Mouse (Mus musculus) left cerebral cortex, postnatal 25 days (tissue): Measurements from ENCODE around the gene Gatc. TPM values are rescaled to one million over a fixed set of nuclear protein-coding genes. Genes with fewer than 3 reads are reported as not detected.
A peak's percentile ranks its signal among the peaks of the same experiment; 100 is the strongest.
"Not testable (repeated sequence)": the region's sequence is repeated elsewhere in the genome, so short reads cannot be mapped to it uniquely, and the experiment has no call there.

Source experiments
- DNase-seq, 2 experiments: peaks; one replicate each; pipeline ENCODE4 v3.0.0; 2022; ENCODE audit warnings: low spot score in 2 of 2, mixed read lengths in 1 of 2
- intact Hi-C: fragments of 180-260 bp; cut with DNase I; formaldehyde crosslinking; loops from one replicate; pipeline ENCODE4 v1.15.1; 2025
- total RNA-seq, 2 experiments: library from RNA; stranded (reverse); gene quantifications; 2 replicates each; pipeline ENCODE4 v1.2.3; 2021

Gatc gene
- 10 to 100 TPM; 19.9 to 20.9 TPM for total RNA-seq

GRCm38 (mm10) chr5:115340577-115341313 is at the start of gene Gatc, which contains the start of gene Triap1:
Gene Gatc, minus strand, starts transcription at chr5:115341178.
Gene Triap1, plus strand, starts transcription at chr5:115341225.
- intact Hi-C loops: loop anchor here (2.0 kb wide), 1 partner anchor 40 kb away; the partner anchor contains the start of gene Dynll1
- peak; percentile 89 to 90 for DNase-seq

- intact Hi-C loops, DNase-seq: not testable (repeated sequence)
These were observed 37.9 kb upstream of the Gatc start for GRCm38 (mm10) chr5:115378882-115379281.

GRCm38 (mm10) chr5:115375436-115375835 is 34.5 kb upstream of the Gatc start:
- intact Hi-C loops: no loop called here
- no peak for DNase-seq

GRCm38 (mm10) chr5:115374204-115374820 is 33.3 kb upstream of the Gatc start:
- DNase-seq: no peak
- intact Hi-C loops: no loop called here

- intact Hi-C loops: no loop called here
- peak in 1 of 2 experiments; percentile 18 for DNase-seq
These were observed 32.6 kb upstream of the Gatc start for GRCm38 (mm10) chr5:115373441-115374203.

- DNase-seq: no peak
- intact Hi-C loops: no loop called here
These were observed 30.8 kb upstream of the Gatc start for GRCm38 (mm10) chr5:115371736-115372135.

- intact Hi-C loops: no loop called here
- DNase-seq: no peak
These were observed 23.8 kb upstream of the Gatc start for GRCm38 (mm10) chr5:115364782-115365181.

- intact Hi-C loops: no loop called here
These were observed 22.1 kb upstream of the Gatc start for GRCm38 (mm10) chr5:115362819-115363714.

GRCm38 (mm10) chr5:115362216-115362615 is 21.2 kb upstream of the Gatc start:
- intact Hi-C loops: no loop called here
- DNase-seq: peak in 1 of 2 experiments; percentile 24

More at GRCm38 (mm10) chr5:115362819-115363714, 22.1 kb upstream of the Gatc start:
- peak; percentile 59 to 94 for DNase-seq

- intact Hi-C loops: loop anchor here (1.0 kb wide), 1 partner anchor 81 kb away; no protein-coding TSS in a partner anchor
- DNase-seq: no peak
These were observed 18.9 kb upstream of the Gatc start for GRCm38 (mm10) chr5:115359851-115360372.

GRCm38 (mm10) chr5:115359438-115359837 is 18.5 kb upstream of the Gatc start:
- intact Hi-C loops: loop anchor here (1.0 kb wide), 1 partner anchor 82 kb away; no protein-coding TSS in a partner anchor
- DNase-seq: no peak

- DNase-seq: peak; percentile 73 to 74
- intact Hi-C loops: loop anchor here (1.0 kb wide), 1 partner anchor 82 kb away; no protein-coding TSS in a partner anchor
These were observed 17.9 kb upstream of the Gatc start for GRCm38 (mm10) chr5:115358872-115359271.

GRCm38 (mm10) chr5:115355070-115355469 is 14.1 kb upstream of the Gatc start:
- intact Hi-C loops: no loop called here
- no peak for DNase-seq

GRCm38 (mm10) chr5:115351348-115351747 is 10.4 kb upstream of the Gatc start:
- intact Hi-C loops: no loop called here
- no peak for DNase-seq

GRCm38 (mm10) chr5:115349225-115349555 is 8.2 kb upstream of the Gatc start:
- DNase-seq: no peak
- intact Hi-C loops: no loop called here

GRCm38 (mm10) chr5:115348546-115349224 is 7.7 kb upstream of the Gatc start, which contains the start of gene Cox6a1:
Gene Cox6a1, minus strand, starts transcription at chr5:115348981.
- intact Hi-C loops: no loop called here
- peak; percentile 98 to 99 for DNase-seq

GRCm38 (mm10) chr5:115347564-115347963 is 6.6 kb upstream of the Gatc start:
- intact Hi-C loops: no loop called here
- DNase-seq: peak; percentile 76 to 78
